33 mouse cellular contexts compared by ENCODE assay signal in genomic region chr14:114485781-114486180, GRCm38 (mm10).
"Had no signal": no experiment of that assay in that cellular context is flagged by ENCODE, and none has a peak within 500 bp of the region (broad histone marks: within the 10 kb centered on the region; RNA-seq: fewer than 3 reads in every experiment).

No protein-coding gene starts in this region.

- H3K27me3 ChIP-seq: heart, embryonic 12.5 days; heart, embryonic 13.5 days; heart, embryonic 15.5 days; hindbrain, embryonic 12.5 days; hindbrain, embryonic 13.5 days; hindbrain, embryonic 15.5 days; kidney, embryonic 15.5 days had no signal

- ATAC-seq: hindbrain, embryonic 16.5 days; hindbrain, postnatal 0 days; inflammation-experienced regulatory T-cells, adult 6 months had no signal

- H3K9ac ChIP-seq: heart, embryonic 12.5 days; heart, embryonic 13.5 days; heart, embryonic 15.5 days; hindbrain, embryonic 12.5 days; hindbrain, embryonic 13.5 days; hindbrain, embryonic 14.5 days; hindbrain, embryonic 15.5 days; kidney, embryonic 15.5 days had no signal

- H3K4me3 ChIP-seq: heart, embryonic 10.5 days; heart, embryonic 12.5 days; heart, embryonic 13.5 days; heart, embryonic 15.5 days; hindbrain, embryonic 10.5 days; hindbrain, embryonic 12.5 days; hindbrain, embryonic 13.5 days; hindbrain, embryonic 15.5 days; kidney, embryonic 15.5 days; layer of hippocampus, adult 2 months; left cerebral cortex, adult 2 months had no signal

- H3K9me3 ChIP-seq: heart, embryonic 10.5 days; heart, embryonic 12.5 days; heart, embryonic 13.5 days; heart, embryonic 15.5 days; hindbrain, embryonic 10.5 days; hindbrain, embryonic 12.5 days; hindbrain, embryonic 13.5 days; hindbrain, embryonic 15.5 days; kidney, embryonic 15.5 days had no signal

- H3K27ac ChIP-seq: heart, embryonic 10.5 days; heart, embryonic 13.5 days; heart, embryonic 15.5 days; hindbrain, embryonic 10.5 days; hindbrain, embryonic 12.5 days; hindbrain, embryonic 13.5 days; hindbrain, embryonic 14.5 days; hindbrain, embryonic 15.5 days; hindbrain, postnatal 0 days; kidney, embryonic 15.5 days; kidney, postnatal 0 days; layer of hippocampus, adult 2 months; left cerebral cortex, adult 2 months had no signal

- DNase-seq: heart, postnatal 10 days; heart, postnatal 14 days; heart, postnatal 36 days; heart, postnatal 4 days; kidney, adult 11 months; kidney, adult 18-20 months; kidney, adult 2 months; kidney, adult 8-10 months; kidney, adult 9 months; kidney, postnatal 10 days; kidney, postnatal 14 days; kidney, postnatal 25 days; kidney, postnatal 36 days; kidney, postnatal 4 days; layer of hippocampus, adult 9-11 months; layer of hippocampus, postnatal 36 days had no signal

- H3K4me1 ChIP-seq: heart, embryonic 10.5 days; heart, embryonic 12.5 days; heart, embryonic 13.5 days; heart, embryonic 15.5 days; hindbrain, embryonic 10.5 days; hindbrain, embryonic 12.5 days; hindbrain, embryonic 13.5 days; hindbrain, embryonic 15.5 days; kidney, embryonic 15.5 days had no signal

- H3K36me3 ChIP-seq: heart, embryonic 10.5 days; heart, embryonic 12.5 days; heart, embryonic 13.5 days; heart, embryonic 15.5 days; hindbrain, embryonic 10.5 days; hindbrain, embryonic 12.5 days; hindbrain, embryonic 13.5 days; hindbrain, embryonic 15.5 days; kidney, embryonic 15.5 days had no signal

- H3K4me2 ChIP-seq: heart, embryonic 11.5 days; heart, embryonic 12.5 days; heart, embryonic 13.5 days; heart, embryonic 15.5 days; hindbrain, embryonic 12.5 days; hindbrain, embryonic 13.5 days; hindbrain, embryonic 14.5 days; hindbrain, embryonic 15.5 days; kidney, embryonic 15.5 days had no signal
